Mouse (Mus musculus) adrenal gland, adult 18-20 months (tissue): ENCODE data around the gene Serpina5. TPM values are rescaled to one million over a fixed set of nuclear protein-coding genes. Genes with fewer than 3 reads are reported as not detected.
"Not testable (repeated sequence)": the region's sequence is repeated elsewhere in the genome, so short reads cannot be mapped to it uniquely, and the experiment has no call there.

Experiments
- DNase-seq, 2 experiments: peaks; one replicate each; pipeline ENCODE4 v3.0.0; 2021 to 2022; ENCODE audit warnings: low spot score in 2 of 2
- long read RNA-seq, 2 experiments: library from polyadenylated mRNA; stranded (forward); transcript quantifications; one replicate each; pipeline ENCODE4 v2.0.0; 2021
- total RNA-seq, 2 experiments: library from RNA; stranded (reverse); gene quantifications; 1 replicate in 1 of 2; 2 replicates in 1 of 2; pipeline ENCODE4 v1.2.3; 2021

Serpina5 gene
- 1 to 10 TPM in 1 of 2 experiments, under 1 TPM in 1; 0.90 to 1.5 TPM for total RNA-seq
- long read RNA-seq, experiment 1, partial matches to known transcripts, result 1 of 1 reads
- long read RNA-seq, experiment 1, other reads (novel, unspliced or antisense), result 0 of 1 reads
- long read RNA-seq, experiment 2, partial matches to known transcripts, result 0 of 1 reads
- long read RNA-seq, experiment 2, other reads (novel, unspliced or antisense), result 0 of 1 reads

DNA sequence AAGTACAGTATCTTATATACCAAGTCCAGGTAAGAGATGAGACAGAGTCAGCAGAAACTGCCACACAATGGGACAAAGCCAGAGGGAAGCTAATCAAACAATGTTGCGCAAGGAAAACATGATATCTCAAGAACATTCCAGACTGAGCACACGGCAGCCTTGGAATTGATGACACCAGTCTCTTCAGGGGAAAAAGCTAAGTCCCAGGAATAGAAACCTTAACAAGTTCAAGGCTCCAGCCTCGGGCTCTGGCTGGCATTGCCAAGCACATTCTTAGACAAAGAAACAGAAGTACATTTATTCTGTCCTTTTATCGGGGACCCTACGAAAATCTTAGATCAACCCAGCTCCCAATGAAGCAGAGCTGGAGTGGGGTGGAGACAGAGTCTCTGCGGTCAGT, at the start of gene Serpina5:
Gene Serpina5, plus strand, starts transcription at position 346 of the 400 bp plus-strand sequence.
- DNase-seq, result no peak

DNA sequence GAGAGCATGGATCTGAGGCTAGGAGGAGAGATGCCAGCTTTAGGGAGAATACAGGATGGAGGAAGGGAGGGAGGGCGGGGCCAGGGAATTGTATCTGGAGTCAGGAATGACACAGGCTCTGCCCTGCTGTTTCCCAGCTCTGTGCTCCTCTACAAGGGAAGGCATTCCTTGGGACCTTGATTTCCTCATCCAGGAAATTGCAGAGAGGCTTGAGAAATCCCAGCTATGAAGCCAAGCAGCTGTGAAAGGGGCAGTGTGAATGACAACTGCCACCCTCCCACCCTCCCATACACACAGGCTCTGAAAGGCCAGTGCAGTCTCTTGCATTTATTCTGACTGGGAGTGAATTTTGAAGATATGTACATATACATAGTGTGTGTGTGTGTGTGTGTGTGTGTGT, 46.9 kb upstream of the Serpina5 start:
- DNase-seq, result no peak

DNA sequence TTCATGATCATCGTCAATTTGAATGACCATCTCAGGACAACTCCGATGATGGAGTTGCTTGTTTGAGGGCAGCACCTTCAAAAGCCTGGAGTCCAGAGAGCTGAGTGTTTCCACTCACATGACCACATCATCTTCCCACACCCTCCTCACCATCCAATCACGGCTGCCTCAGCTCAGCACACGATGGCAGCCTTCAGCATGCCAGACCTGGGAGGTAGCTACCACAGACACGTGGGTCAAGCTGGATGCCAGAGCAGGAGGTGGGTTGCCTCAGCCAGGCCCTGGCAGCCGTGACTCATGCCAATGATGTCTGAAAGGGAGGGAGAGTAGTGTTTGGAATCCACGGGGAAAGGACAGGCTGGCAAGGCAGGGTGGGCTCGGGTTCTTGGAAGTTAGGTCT, 45.2 kb upstream of the Serpina5 start:
- DNase-seq, result no peak

DNA sequence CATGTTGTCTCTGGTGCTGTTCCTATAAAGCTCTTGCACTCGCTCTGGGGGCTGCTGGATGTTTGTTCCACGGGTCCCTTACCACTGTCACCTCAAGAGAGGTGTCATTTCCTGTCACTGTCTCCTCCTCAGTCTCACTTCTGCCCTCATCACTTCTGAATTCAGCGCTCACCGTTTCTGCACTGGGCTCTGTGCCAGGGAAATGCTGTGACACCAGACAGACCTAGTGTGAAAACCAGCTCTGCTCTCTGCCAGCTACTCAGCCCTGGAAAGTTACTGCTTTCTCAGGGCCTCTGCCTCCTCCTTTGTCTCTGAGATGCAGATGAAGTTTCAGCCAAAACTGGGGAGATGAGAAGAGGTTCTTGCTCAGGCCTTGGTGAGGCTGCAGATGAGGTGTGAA, 43.9 kb upstream of the Serpina5 start:
- no peak for DNase-seq

DNA sequence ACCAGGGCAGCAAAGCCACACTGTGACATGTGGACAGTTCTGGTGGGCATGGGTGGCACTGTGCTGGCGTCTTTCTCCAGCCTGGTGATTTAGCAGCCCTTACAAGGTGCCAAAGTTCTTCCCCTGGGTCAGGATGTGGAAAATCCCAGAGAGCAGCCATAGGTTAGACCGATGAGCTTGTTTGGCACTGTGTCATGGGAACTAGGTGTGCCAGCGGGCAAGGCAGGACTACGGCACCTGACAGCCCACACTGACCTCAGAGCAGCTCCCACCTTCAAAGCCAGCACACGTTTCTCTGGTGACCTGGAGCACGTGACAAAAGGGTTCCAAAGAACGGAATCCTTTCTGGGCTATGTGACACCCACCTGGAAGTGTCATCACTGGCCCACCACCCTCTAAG, 43.4 kb upstream of the Serpina5 start:
- no peak for DNase-seq

DNA sequence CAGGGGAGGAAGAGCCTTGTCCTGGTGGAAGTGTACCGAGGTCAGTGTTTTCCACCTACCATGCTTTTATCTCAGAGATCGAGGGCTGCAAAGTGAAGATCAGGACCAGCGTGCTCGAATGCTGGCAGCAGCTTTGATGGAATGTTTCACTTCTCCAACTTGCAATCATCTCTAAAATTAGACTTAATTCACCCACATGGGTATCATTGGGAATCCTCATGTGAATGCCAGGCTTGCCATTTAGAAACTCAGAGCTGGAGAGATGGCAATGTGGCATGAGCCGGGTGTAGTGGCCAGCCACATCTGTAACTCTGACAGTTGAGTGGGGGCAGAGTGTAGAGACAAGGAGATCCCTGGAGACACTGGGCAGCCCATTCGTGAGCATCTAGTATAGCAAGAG, 40.8 kb upstream of the Serpina5 start:
- no peak for DNase-seq

DNA sequence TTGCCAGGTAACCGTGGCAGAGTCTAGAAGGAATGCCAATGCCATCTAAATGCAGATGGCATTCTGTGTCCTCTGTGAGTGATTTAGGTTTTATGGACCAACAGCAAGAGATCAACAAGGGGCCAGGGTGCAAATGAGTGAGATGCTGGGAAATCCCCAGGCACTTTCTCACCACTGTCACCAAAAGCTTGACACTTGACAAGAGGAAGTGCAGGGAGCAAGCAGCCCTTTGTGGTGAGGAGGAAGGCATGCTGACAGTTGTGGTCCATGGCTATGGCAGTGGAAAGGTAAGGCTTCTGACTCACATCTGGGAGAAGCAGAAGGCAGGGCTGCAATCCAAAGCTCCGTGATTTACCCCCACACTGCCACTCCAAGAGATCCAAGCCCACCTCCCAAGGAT, 39.1 kb upstream of the Serpina5 start:
- DNase-seq, result no peak

DNA sequence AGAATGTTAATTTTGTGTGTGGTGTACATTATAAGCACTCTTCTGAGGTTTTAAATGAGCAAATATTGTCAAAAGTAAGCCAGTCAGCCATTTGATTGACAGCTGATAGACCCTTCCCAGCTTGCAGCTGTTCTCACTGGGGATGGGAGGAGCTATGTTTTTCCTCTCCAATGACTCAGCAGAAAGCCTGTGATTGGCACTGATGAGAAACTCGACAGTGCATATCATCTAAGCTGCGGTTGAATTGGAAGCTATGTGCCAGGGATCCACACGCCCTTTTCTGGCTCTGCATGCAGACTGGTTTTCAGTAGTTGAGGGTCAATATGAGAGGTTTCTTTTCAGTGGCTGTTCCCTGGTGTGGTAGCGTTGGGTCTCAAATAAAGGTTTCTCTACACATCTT, 36.4 kb upstream of the Serpina5 start:
- DNase-seq, result no peak

DNA sequence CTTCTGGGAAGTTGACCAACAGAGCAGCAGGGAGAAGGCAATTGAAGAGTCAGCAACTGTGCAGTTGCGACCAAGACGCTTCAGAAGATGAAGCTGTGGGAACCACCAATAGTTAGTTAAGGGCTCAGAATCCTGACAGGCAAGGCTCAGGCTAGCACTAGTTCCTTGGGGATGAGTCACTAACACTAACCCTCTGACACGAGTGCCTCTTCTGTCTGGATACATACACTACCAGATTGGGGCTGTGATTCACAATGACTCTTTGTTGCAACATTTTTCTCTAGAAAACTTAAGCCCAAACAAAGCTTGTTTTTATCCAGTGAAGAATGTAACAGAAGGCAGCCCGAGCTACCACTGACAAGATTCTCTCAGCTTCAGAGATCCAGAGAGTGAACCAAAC, 35.9 kb upstream of the Serpina5 start:
- no peak for DNase-seq

DNA sequence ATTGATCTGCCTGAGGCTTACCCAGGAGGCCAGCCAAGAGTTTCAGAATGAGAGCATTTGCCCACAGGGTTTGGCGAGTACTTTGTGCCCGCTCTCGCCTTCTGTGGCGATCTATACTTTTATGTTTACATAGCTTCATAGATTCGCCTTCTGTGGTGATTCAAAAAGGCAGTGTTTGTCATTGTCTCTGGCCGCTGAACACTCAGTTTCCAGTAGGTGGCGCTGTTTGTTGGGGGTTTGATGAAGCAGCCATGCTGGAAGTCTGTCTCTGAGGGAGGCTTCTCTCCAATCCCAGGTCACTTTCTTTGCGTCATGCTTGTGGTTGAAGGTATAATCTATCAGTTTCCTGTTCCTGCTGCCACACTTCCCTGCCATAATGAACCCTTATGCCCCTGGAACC, 34.7 kb upstream of the Serpina5 start:
- peak; percentile 70 to 72 for DNase-seq

DNA sequence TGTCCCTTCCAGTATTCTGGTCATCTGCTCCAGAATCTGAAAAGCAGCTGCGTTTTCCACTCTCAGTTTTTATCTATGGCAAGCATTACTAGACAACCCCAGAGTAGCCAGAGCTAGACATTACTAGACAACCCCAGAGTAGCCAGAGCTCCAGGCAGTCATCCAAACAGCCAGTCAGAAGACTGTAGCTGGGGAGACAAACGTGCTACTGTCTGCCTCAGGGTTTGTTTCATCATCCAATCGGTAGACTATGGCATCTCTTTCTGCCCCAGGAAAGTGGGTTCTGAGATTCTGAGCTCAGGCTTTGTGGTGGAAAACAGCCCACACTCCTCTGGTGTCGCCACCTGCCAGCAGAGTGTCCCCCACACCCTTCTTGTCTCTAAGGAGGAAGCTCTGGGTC, 33.4 kb upstream of the Serpina5 start:
- peak; percentile 23 to 28 for DNase-seq

DNA sequence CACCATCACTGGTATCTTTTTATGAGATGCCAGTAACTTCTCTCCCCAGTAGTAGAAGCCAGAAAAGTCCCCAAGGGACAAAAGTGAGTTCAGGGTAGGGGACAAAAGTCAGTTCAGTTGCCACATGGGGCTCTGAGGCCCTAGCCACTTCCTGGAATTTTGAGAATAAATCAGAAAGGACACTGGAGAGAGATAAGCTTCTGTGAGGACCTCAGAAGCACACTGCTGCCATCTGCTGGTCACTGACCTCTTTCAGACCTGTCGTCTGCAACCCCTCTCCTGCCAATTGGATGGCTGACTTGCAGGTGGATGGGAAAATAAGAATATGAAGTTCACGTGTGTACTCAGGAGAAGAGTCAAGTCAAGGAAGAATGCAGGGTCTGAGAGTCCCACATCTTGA, 31.3 kb upstream of the Serpina5 start:
- DNase-seq, result peak; percentile 72 to 81

DNA sequence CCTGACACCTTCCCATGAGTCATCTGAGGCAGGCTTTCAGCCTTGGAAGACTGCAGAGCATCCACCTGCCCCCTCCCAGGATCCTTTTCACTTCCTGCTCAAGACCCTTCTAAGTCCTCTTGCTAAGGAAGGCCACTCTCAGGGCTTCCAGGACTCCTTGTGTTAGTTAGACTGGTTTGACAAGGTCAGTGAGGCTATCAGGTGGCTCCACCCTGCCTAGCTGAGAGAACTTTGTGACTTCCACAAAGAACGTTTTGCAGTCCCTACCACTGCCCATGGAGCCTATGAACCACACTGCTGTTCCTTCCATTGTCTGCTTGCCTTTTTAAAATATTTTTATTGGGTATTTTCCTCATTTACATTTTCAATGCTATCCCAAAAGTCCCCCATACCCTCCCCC, 29.2 kb upstream of the Serpina5 start:
- DNase-seq, result no peak

DNA sequence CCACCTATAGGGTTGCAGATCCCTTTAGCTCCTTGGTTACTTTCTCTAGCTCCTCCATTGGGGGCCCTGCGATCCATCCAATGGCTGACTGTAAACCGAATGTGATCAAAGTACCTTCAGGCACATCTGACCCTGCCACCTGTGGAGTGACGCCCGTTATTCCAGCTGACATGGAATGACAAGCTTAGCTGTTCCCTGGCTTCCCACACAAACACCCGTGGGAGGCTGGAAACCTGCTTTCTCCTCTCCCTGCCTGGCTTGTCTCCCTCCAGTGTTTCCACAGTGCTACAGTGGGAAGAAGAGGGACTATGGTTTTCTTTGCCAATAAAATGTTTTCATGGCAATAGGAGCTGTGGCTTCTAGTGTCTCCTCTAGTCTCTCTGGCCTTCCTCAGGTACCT, 28.6 kb upstream of the Serpina5 start:
- DNase-seq, result no peak

DNA sequence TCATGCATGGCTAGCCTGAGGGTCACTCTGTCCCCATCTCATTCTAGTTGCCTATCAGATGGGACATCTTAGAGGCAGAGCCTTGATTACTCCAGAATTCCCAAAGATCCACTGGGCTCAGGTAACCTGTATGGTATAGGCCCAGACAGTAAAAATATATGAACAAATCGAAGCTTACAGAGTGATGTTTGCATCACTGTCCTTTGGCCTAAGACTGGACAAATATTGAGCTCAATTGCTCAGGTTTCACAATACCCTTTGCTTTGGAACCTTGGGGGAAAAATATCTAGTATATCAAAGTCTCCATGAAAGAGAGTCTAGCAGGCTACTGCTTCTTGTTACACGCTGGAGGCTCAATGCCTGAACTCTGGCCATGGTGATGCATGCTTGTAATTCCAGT, 10.8 kb upstream of the Serpina5 start:
- no peak for DNase-seq

DNA sequence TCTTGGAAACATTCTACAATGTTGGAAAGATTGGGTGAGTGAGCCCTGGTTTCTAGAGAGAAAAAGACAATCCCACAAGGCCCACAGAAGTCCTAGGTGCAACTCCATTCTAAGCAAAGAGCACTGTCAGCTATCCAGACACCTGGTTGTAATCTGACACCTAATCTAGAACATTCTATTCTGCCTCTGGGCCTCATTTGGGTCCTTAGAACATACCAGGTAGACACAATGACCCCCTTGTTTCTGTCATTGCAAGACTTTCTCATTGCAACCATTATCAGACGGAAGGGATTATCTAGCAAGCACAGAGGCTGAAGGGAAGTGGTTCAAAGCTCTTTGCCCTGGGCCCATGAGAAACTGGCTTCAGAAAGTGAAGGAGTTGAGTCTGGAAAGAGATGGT, 9.6 kb upstream of the Serpina5 start:
- DNase-seq, result no peak

DNA sequence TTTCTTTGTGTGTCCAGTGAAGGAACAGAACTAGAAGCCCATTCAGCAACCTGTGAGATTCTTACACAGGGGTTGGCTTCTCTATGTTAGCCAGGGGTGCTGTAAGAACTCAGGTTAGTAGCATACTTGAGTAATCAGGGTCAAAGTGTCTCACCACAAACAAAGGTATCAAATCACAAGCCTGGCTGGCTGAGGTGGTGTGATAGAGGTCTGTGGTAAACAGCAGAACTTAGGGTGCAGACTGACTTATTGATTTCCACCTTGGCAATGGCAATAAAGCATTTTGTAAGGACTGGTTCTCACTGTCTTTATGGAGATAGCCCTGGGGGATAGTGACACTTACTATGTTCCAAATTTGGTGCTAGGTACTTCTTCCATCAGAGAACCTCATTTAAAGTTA, 4.9 kb downstream of the Serpina5 start:
- DNase-seq, result no peak

DNA sequence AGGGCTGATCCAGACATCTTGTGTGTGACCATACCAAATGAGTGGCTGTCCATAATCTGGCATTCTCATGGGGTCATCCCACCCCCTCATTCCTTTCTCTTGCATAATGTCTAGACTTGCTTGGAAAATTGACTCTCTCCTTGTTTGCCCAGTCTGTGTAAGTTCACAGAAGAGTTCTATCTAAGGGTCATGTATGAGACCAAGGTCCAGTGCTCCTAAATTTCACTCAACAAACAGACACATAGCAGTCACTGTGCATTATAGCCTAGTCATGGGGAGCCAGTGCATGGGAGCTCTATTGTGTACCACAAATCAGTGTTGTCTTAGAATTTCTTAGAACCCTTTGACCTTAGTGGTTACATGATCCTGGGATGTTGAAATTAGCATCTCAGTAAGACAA, 6.0 kb downstream of the Serpina5 start:
- DNase-seq, result no peak

DNA sequence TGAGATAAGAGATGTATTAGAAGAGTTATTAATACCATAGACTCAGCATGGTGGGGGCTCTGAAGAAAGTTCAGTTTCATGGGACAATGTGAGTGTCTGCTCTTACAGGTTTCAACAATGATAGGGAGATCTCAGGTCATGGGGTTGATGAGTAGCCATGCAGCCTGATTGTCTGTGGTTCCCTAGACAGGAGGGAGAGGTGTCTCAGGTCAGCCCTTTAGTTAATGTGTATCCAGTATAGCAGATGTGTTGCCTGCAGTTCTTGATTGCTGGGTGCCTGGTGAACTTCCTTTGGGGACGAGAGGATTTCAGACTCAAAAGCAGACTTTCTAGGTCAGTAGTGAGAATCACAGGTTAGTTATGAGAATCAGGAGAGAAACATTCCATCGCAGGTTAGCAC, 7.6 kb downstream of the Serpina5 start:
- DNase-seq, result no peak

DNA sequence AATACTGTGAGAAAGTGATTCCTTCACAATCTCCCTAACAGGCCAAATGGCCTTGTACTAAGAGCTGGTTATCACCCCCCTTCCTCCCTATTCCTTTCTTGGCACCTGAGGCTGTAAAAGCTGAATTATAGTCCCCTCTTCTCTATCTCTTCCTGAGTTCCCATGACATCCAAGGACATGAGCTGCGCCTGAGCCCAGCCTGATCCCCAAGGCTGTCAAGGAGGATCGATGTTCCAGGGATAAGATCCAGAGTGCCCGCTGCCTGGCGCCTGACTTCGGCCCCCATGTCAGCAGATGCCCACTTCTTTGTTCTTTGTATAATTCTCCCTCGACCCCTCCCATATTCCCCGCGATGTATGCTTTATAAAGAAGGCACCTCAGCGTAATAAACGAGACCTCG, 11.4 kb downstream of the Serpina5 start, which contains the start of gene Serpina3a:
Gene Serpina3a, plus strand, starts transcription at position 392 of the 400 bp plus-strand sequence.
- DNase-seq, result not testable (repeated sequence)

DNA sequence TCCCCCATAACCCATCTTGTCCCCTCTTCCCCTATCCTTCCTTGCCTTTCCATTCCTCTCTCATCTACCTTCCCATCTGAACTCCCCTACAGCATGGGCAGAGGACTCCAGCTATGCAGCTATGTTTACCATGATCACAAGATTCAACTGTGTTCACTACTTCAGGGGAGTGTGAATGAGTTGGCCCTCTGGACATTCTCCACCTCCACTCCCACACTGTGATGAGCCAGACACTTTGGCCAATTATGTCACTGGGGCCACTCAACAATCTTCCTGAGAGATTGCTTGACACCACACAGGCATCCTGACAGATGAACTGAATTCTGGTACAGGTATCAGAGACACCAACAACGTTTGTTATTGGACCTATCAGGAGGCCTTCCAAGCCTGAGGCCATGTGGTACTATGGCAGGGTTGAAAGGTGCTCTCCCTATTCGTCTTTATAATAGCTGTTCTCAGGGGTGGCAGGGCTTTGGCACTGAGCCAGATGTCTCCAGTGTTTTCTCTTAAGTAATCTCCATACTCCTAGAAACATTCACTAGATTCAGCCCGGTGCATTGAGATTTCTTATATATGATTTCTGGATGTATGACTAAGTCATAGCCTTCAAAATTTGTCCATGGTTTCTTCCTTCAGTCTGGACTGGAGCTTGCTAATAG, 14.1 kb downstream of the Serpina5 start:
- DNase-seq, result no peak

DNA sequence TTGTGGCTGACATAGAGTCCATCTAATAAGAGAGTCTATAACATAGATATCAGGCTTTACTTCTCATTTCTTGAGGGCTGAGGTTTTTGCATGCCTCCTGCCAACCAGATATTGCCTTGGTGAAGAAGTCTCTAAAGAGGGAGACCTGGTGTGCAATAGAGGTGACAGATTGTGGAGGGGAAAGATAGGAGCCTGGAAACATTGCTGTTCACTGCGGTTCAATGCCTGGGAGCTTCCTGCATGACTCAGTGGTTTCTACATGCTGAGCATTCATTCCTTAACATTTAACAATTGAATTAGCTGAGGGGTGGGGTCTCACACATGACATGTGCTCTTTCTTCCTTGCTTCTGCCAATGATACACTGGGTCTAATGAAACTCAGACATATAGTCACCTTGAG, 22.2 kb downstream of the Serpina5 start:
- DNase-seq, result no peak

DNA sequence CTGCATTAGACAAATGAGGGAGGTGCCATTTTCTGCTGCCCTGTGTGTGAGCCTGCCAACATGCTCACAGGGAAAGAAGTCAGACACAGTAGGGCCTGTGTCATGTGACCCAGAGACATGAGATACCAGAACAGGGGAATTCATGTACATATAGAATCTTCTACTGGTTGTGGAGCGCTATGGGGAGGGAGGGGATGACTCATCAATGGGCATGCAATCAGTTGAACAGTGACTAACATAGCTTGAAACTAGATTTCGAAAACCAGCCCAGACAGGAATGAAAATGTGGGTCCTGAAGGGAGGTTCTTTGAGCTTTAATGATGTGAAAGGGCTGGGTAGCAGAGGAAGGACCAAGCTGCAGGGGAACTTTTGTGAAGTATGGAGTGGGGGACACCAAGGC, 23.1 kb downstream of the Serpina5 start:
- DNase-seq, result no peak
